ENCODE assay signal across 22 mouse cellular contexts in genomic region chr5:122872626-122873025, GRCm38 (mm10). TPM values are rescaled to one million over a fixed set of nuclear protein-coding genes. Genes with fewer than 3 reads are reported as not detected.
DNase-seq lines count a peak whose midpoint lies in the region; ATAC-seq and TF ChIP-seq lines count a peak whose summit lies in the region.
"Had no signal": no experiment of that assay in that cellular context is flagged by ENCODE, and none has a peak within 500 bp of the region (broad histone marks: within the 10 kb centered on the region; RNA-seq: fewer than 3 reads in every experiment).

No protein-coding gene starts in this region.

- 94% methylated on average over 3 of the region's 3 CpGs for WGBS in cerebellum, adult 2 months
- WGBS in intestine, embryonic 16.5 days = 94% methylated on average over 3 of the region's 3 CpGs

- H3K36me3 ChIP-seq in ES-Bruce4 (ENCODE audit: control insufficient read depth, insufficient read depth, low read length, poor library complexity, severe bottlenecking) = peaks cover 52% of the 10 kb centered on the region
- H3K36me3 ChIP-seq in intestine, embryonic 16.5 days (ENCODE audit: control insufficient read depth, insufficient read depth, low read length) = peaks cover 8% of the 10 kb centered on the region

- peaks cover 8% of the 10 kb centered on the region; the same call in 1 of the 2 replicates for H3K4me1 ChIP-seq in cerebellum, adult 2 months (ENCODE audit: control insufficient read depth, insufficient read depth, low read length)
- H3K4me1 ChIP-seq in ES-Bruce4 (ENCODE audit: control insufficient read depth, insufficient read depth, low read length) = no peaks in the 10 kb centered on the region
- peaks cover 4% of the 10 kb centered on the region; the same call in 1 of the 2 replicates for H3K4me1 ChIP-seq in intestine, embryonic 16.5 days (ENCODE audit: control insufficient read depth, insufficient read depth, low read length)
- H3K4me1 ChIP-seq: embryonic facial prominence, embryonic 13.5 days; embryonic facial prominence, embryonic 15.5 days; forebrain, embryonic 10.5 days; forebrain, embryonic 12.5 days had no signal

- no peaks in the 10 kb centered on the region for H3K27me3 ChIP-seq in cerebellum, adult 2 months (ENCODE audit: control insufficient read depth, insufficient read depth, low read length)
- H3K27me3 ChIP-seq in ES-Bruce4 (ENCODE audit: control insufficient read depth, insufficient read depth, low read length, poor library complexity, severe bottlenecking) = no peaks in the 10 kb centered on the region
- no peaks in the 10 kb centered on the region for H3K27me3 ChIP-seq in intestine, embryonic 16.5 days (replicated peaks; ENCODE audit: control insufficient read depth, insufficient read depth, low read length)
- H3K27me3 ChIP-seq: embryonic facial prominence, embryonic 13.5 days; embryonic facial prominence, embryonic 15.5 days; forebrain, embryonic 12.5 days had no signal

- no peak for TF ChIP-seq POLR2A in cerebellum, adult 2 months (IDR thresholded peaks at IDR 0.05; ENCODE audit: borderline replicate concordance, insufficient read depth, low read length)
- TF ChIP-seq POLR2A in ES-Bruce4 (IDR thresholded peaks at IDR 0.05; ENCODE audit: insufficient read depth, low read length) = no peak

- no peak for ATAC-seq in intestine, embryonic 16.5 days
- ATAC-seq: forebrain, embryonic 14.5 days; forebrain, embryonic 16.5 days had no signal

- H3K9me3 ChIP-seq in ES-Bruce4 (replicated peaks; ENCODE audit: control insufficient read depth, insufficient read depth, low read length, poor library complexity, severe bottlenecking) = no peaks in the 10 kb centered on the region
- no peaks in the 10 kb centered on the region for H3K9me3 ChIP-seq in intestine, embryonic 16.5 days (ENCODE audit: control insufficient read depth, low read length)
- H3K9me3 ChIP-seq: embryonic facial prominence, embryonic 13.5 days; embryonic facial prominence, embryonic 15.5 days; forebrain, embryonic 10.5 days; forebrain, embryonic 12.5 days had no signal

- DNase-seq in cerebellum, adult 2 months = no peak
- DNase-seq in cerebellum, postnatal 25 days = no peak
- peak; percentile 84 for DNase-seq in R1 (ENCODE audit: low read depth, low spot score)
- no peak for DNase-seq in urinary bladder, postnatal 25 days (ENCODE audit: low spot score)
- DNase-seq: adrenal gland, adult 2 months; adrenal gland, postnatal 10 days; adrenal gland, postnatal 25 days; cerebellum, adult 11 months; cerebellum, adult 18-20 months; cerebellum, adult 9-10 months; cerebellum, postnatal 10 days; cerebellum, postnatal 36 days; embryo, embryonic 11 days had no signal

- TF ChIP-seq EP300 in ES-Bruce4 (IDR thresholded peaks at IDR 0.05; ENCODE audit: insufficient read depth, low read depth, low read length) = no peak

- TF ChIP-seq CTCF in cerebellum, adult 2 months (IDR thresholded peaks at IDR 0.05; ENCODE audit: borderline replicate concordance, insufficient read depth, low read depth, low read length) = no peak
- TF ChIP-seq CTCF in ES-Bruce4 (IDR thresholded peaks at IDR 0.05; ENCODE audit: low read depth, low read length) = no peak

- 0 out of 2 replicates have a peak overlapping the region, but pooled peaks have one; percentile 43 for H3K27ac ChIP-seq in cerebellum, adult 2 months (ENCODE audit: insufficient read depth, low read length)
- peak overlapping the region; percentile 51 for H3K27ac ChIP-seq in ES-Bruce4 (ENCODE audit: insufficient read depth, low read length)
- no peak overlapping the region for H3K27ac ChIP-seq in intestine, embryonic 16.5 days (ENCODE audit: low read length)
- H3K27ac ChIP-seq: embryonic facial prominence, embryonic 13.5 days; embryonic facial prominence, embryonic 15.5 days; forebrain, embryonic 10.5 days; forebrain, embryonic 12.5 days had no signal

- no peak overlapping the region for H3K4me3 ChIP-seq in cerebellum, adult 2 months (replicated peaks; ENCODE audit: insufficient read depth, low read depth, low read length)
- no peak overlapping the region for H3K4me3 ChIP-seq in ES-Bruce4 (ENCODE audit: low read depth, low read length)
- H3K4me3 ChIP-seq in intestine, embryonic 16.5 days (ENCODE audit: low read length) = no peak overlapping the region
- H3K4me3 ChIP-seq: embryonic facial prominence, embryonic 13.5 days; embryonic facial prominence, embryonic 15.5 days; erythroblast, embryonic 14.5 days; forebrain, embryonic 10.5 days; forebrain, embryonic 12.5 days had no signal

- H3K4me2 ChIP-seq in intestine, embryonic 16.5 days (ENCODE audit: low read depth, low read length) = no peak overlapping the region
- H3K4me2 ChIP-seq: embryonic facial prominence, embryonic 13.5 days; embryonic facial prominence, embryonic 15.5 days; forebrain, embryonic 12.5 days had no signal

- H3K9ac ChIP-seq in ES-Bruce4 (ENCODE audit: low read depth, poor library complexity, severe bottlenecking) = no peak overlapping the region
- H3K9ac ChIP-seq in intestine, embryonic 16.5 days (ENCODE audit: low read depth, low read length) = no peak overlapping the region
- H3K9ac ChIP-seq: embryonic facial prominence, embryonic 13.5 days; embryonic facial prominence, embryonic 15.5 days; forebrain, embryonic 12.5 days had no signal

RNA-seq across cellular contexts. Expression of gene Rnf34, which starts 22.8 kb away (rescaled TPM):
- polyA plus RNA-seq in cerebellum, adult 2 months (2012; rRNA removed) = 44.8 and 45.6 TPM in 2 replicates
- 28.5 and 34.5 TPM in 2 replicates for polyA plus RNA-seq in ES-Bruce4 (2011; ENCODE audit: insufficient read depth, insufficient read length, low read depth, missing spikeins)
- polyA plus RNA-seq in intestine, embryonic 16.5 days (2015; fragmentation: Nextera tagmentation; extraction: Ambion mirVana) = 26.9 and 32.4 TPM in 2 replicates

RNA-seq across cellular contexts. Expression of gene Anapc5, which starts 51.5 kb away (rescaled TPM):
- 325 and 326 TPM in 2 replicates for polyA plus RNA-seq in cerebellum, adult 2 months (2012; rRNA removed)
- 344 and 397 TPM in 2 replicates for polyA plus RNA-seq in ES-Bruce4 (2011; ENCODE audit: insufficient read depth, insufficient read length, low read depth, missing spikeins)
- polyA plus RNA-seq in intestine, embryonic 16.5 days (2015; fragmentation: Nextera tagmentation; extraction: Ambion mirVana) = 322 and 351 TPM in 2 replicates
